Mouse (Mus musculus): ENCODE measurements at regions not wholly inside any gene's neighbourhood (a gene's known extent, or its start where the extent isn't known, plus 50 kb on each side); places are given as distances from the start of the nearest gene placed in this dataset.

- DNase-seq (ENCODE audit: low spot score in 2 of 2): no peak
Observed at GRCm38 (mm10) chr1:92341846-92342540, 131.7 kb downstream of the Ndufa10 start.

- DNase-seq (ENCODE audit: low spot score in 2 of 2): no peak
Observed at GRCm38 (mm10) chr1:92340644-92341043, 133.0 kb downstream of the Ndufa10 start.

GRCm38 (mm10) chr1:92338589-92338988 is 135.1 kb downstream of the Ndufa10 start:
- no peak for DNase-seq (ENCODE audit: low spot score in 2 of 2)

GRCm38 (mm10) chr1:92337450-92337849 is 136.2 kb downstream of the Ndufa10 start:
- no peak for DNase-seq (ENCODE audit: low spot score in 2 of 2)

GRCm38 (mm10) chr1:92332248-92332584 is 136.7 kb upstream of the Hdac4 start:
- DNase-seq (ENCODE audit: low spot score in 2 of 2): no peak

GRCm38 (mm10) chr1:92331559-92332247 is 136.2 kb upstream of the Hdac4 start:
- DNase-seq (ENCODE audit: low spot score in 2 of 2): no peak

GRCm38 (mm10) chr1:92330181-92330580 is 134.7 kb upstream of the Hdac4 start:
- DNase-seq (ENCODE audit: low spot score in 2 of 2): no peak

GRCm38 (mm10) chr1:92329491-92329890 is 134.0 kb upstream of the Hdac4 start:
- DNase-seq (ENCODE audit: low spot score in 2 of 2): no peak

GRCm38 (mm10) chr1:92327141-92327540 is 131.6 kb upstream of the Hdac4 start:
- no peak for DNase-seq (ENCODE audit: low spot score in 2 of 2)

GRCm38 (mm10) chr1:92325281-92325680 is 129.8 kb upstream of the Hdac4 start:
- no peak for DNase-seq (ENCODE audit: low spot score in 2 of 2)

GRCm38 (mm10) chr1:92324091-92324950 is 128.8 kb upstream of the Hdac4 start:
- DNase-seq (ENCODE audit: low spot score in 2 of 2): no peak

GRCm38 (mm10) chr1:92317131-92317530 is 121.6 kb upstream of the Hdac4 start:
- no peak for DNase-seq (ENCODE audit: low spot score in 2 of 2)

GRCm38 (mm10) chr1:92316191-92316723 is 120.8 kb upstream of the Hdac4 start:
- no peak for DNase-seq (ENCODE audit: low spot score in 2 of 2)

- no peak for DNase-seq (ENCODE audit: low spot score in 2 of 2)
Observed at GRCm38 (mm10) chr1:92313001-92313597, 117.6 kb upstream of the Hdac4 start.

GRCm38 (mm10) chr1:92309883-92310282 is 114.4 kb upstream of the Hdac4 start:
- no peak for DNase-seq (ENCODE audit: low spot score in 2 of 2)

- no peak for DNase-seq (ENCODE audit: low spot score in 2 of 2)
Observed at GRCm38 (mm10) chr1:92309381-92309780, 113.9 kb upstream of the Hdac4 start.

- DNase-seq (ENCODE audit: low spot score in 2 of 2): no peak
Observed at GRCm38 (mm10) chr1:92308537-92308936, 113.0 kb upstream of the Hdac4 start.

- DNase-seq (ENCODE audit: low spot score in 2 of 2): no peak
Observed at GRCm38 (mm10) chr1:92306042-92306441, 110.5 kb upstream of the Hdac4 start.

GRCm38 (mm10) chr1:92299041-92299440 is 103.5 kb upstream of the Hdac4 start:
- no peak for DNase-seq (ENCODE audit: low spot score in 2 of 2)

GRCm38 (mm10) chr1:92292681-92293380 is 97.3 kb upstream of the Hdac4 start:
- DNase-seq (ENCODE audit: low spot score in 2 of 2): no peak

GRCm38 (mm10) chr1:92286966-92287342 is 91.5 kb upstream of the Hdac4 start:
- DNase-seq (ENCODE audit: low spot score in 2 of 2): no peak

All from layer of hippocampus, postnatal 14 days (tissue).